Mouse (Mus musculus) ES-Bruce4 (cell line): ENCODE measurements around the gene Dapk2.

Experiments used
- CTCF ChIP-seq: IDR thresholded peaks from one replicate; pipeline ENCODE4 v1.8.1; 2011; ENCODE audit warnings: low read depth, low read length
- EP300 ChIP-seq: IDR thresholded peaks from 2 replicates; pipeline ENCODE4 v1.6.1; 2011; ENCODE audit warnings: low read depth, low read length; ENCODE audit not compliant: insufficient read depth

GRCm38 (mm10) chr9:66306414-66306813, 148.4 kb downstream of the Dapk2 start:
- no peak for TF ChIP-seq EP300
- TF ChIP-seq CTCF: no peak
